Mouse (Mus musculus) hindbrain, embryonic 15.5 days (tissue): ENCODE measurements around the gene Blm. TPM values are rescaled to one million over a fixed set of nuclear protein-coding genes. Genes with fewer than 3 reads are reported as not detected.

Experiments used
- ATAC-seq: fragments of 200-750 bp; cut with Nextera tagmentation; 2 replicates; pipeline ENCODE4 v1.8.0; 2017; ENCODE audit warnings: low read depth, moderate number of reproducible peaks, moderate TSS enrichment; ENCODE audit not compliant: low FRiP score
- H3K27ac ChIP-seq: fragments of 300-500 bp; sonication (generic); replicated peaks from 2 replicates; pipeline ENCODE4 v1.5.1; 2015; ENCODE audit warnings: mild to moderate bottlenecking, inconsistent platforms
- H3K27me3 ChIP-seq: fragments of 300-500 bp; sonication (generic); 2 replicates; pipeline ENCODE4 v1.6.1; 2015; ENCODE audit warnings: control low read depth, inconsistent platforms
- H3K36me3 ChIP-seq: fragments of 300-500 bp; sonication (generic); 2 replicates; pipeline ENCODE4 v1.6.1; 2015; ENCODE audit warnings: control low read depth, inconsistent platforms
- H3K4me1 ChIP-seq: fragments of 300-500 bp; sonication (generic); replicated peaks from 2 replicates; pipeline ENCODE4 v1.6.1; 2015; ENCODE audit warnings: control low read depth, inconsistent platforms
- H3K4me2 ChIP-seq: fragments of 300-500 bp; sonication (generic); 2 replicates; pipeline ENCODE4 v1.6.1; 2015; ENCODE audit warnings: moderate library complexity, mild to moderate bottlenecking, inconsistent platforms
- H3K4me3 ChIP-seq: fragments of 300-500 bp; sonication (generic); 2 replicates; pipeline ENCODE4 v1.5.1; 2015; ENCODE audit warnings: mild to moderate bottlenecking, inconsistent platforms
- H3K9ac ChIP-seq: fragments of 300-500 bp; sonication (generic); 2 replicates; pipeline ENCODE4 v1.6.1; 2015; ENCODE audit warnings: inconsistent platforms
- H3K9me3 ChIP-seq: fragments of 300-500 bp; sonication (generic); 2 replicates; pipeline ENCODE4 v1.6.1; 2016; ENCODE audit warnings: control low read depth, inconsistent platforms
- WGBS: fragments of 180-500 bp; shearing (Covaris S2); methylation state at CpG from one replicate; pipeline ENCODE4 v1.1.7; 2015; 5-methylcytosine and 5-hydroxymethylcytosine counted together
- polyA plus RNA-seq: library from polyadenylated mRNA; unstranded; fragments of >200 nt; fragmentation: Nextera tagmentation; extraction: Ambion mirVana; gene quantifications from 2 replicates; pipeline ENCODE4 v1.2.1, GENCODE M21; 2015

The Blm gene
- polyA plus RNA-seq, result 8.9 and 9.0 TPM in 2 replicates

DNA sequence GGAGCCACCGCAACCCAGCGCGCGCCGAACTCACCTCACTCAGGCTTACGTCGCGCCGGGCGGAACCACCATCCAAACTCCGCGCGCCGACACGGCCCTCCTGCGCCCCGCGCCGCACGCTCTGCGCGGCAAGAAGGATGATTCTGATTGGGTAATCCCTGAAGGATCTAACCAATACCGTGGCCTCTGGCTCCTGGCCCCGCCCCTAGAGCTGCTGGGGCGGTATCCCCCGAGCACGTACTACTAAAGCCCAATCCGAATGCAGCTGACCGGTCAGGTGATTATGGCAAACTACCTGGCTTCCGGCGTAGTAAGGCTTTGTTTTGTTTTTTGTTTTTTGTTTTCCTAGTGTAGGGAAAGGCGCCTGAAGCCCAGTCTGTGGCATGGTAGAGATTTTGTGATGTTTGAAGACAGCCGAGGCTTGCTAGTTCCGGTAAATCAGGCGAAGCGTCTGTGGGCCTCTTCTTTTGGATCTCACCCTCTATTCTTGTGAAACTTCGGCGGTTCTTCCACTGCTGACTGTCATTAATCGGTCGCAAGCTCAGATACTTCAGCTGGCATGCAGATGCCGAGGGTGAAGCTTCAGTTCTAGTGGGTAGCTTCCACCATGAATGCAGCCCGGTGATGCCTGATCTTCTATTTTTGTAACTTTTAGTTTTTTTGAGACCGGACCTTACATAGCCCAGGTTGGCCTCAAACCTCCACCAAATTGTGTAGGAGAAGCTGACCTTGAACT lies at the start of gene Blm:
Blm (minus strand) TSS at position 111 of the 736 bp plus-strand sequence.
- H3K4me2 ChIP-seq, result peak within 1 kb of the TSS; percentile 98
- ATAC-seq, result peak; percentile 100
- under 1% methylated on average over 43 of the region's 43 CpGs for WGBS

DNA sequence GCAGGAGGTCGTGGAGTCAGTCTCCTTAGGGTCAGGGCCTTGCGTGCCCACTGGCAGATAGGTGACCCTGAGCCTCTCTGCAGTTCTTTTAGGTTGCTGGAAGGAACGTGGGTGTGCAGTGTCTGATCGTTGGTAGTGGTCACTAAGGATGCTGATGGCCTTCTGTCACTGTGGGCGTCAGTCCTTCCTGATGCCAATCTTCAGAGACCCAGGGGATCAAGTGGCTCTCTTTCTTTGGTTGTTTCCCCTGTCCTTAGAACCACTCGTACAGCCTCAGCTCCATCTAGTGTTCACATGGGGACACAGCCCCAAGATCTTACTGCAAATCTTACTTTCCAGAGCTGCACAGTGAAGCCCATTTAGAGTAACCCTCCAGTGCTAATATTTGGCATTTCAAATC lies 49.1 kb upstream of the Blm start:
- H3K9ac ChIP-seq, result no peak overlapping the region
- WGBS, result 38% methylated on average over 6 of the region's 6 CpGs
- ATAC-seq, result peak; percentile 71

More for the DNA sequence above, at the start of gene Blm:
- H3K9me3 ChIP-seq, result no peaks in the 10 kb centered on the region
- peak within 1 kb of the TSS; percentile 80 for H3K4me3 ChIP-seq
- H3K27me3 ChIP-seq, result no peaks in the 10 kb centered on the region
- peak within 1 kb of the TSS; percentile 88 for H3K27ac ChIP-seq
- H3K36me3 ChIP-seq, result no peaks in the 10 kb centered on the region
- H3K9ac ChIP-seq, result peak within 1 kb of the TSS; percentile 69
- H3K4me1 ChIP-seq, result peaks cover 9% of the 10 kb centered on the region

DNA sequence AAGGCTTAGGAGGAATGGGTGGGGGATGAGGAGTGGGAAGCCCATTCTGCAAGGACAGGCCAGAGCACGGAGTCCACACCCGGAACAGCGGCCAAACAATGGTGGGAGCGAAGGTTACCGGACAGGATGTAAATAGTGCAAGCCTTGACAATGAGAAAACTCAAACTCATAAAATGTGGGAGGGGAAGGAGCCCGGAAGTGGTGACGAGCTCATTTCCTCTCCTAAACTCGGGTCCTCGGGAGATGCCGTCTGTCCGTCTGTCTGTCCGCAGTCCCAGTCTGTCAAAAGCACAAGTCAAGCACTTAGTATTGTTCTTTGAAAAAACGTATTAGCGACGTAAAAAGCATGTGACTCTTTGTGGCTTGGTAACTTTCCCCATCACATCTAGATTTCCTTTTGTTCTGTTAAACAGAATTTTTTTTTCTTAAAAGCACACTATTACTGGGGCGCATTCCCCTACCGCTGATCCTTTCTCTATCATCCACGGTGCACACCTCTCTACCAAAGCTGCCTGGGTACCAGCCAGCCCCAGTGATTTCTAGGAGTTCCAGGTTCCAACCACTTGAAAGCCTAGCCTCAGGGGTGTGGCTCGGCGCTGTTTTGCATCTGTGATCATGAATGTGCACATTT lies 48.0 kb upstream of the Blm start:
- H3K4me1 ChIP-seq, result peaks cover 7% of the 10 kb centered on the region; the same call in 1 of the 2 replicates
- WGBS, result 70% methylated on average over 20 of the region's 20 CpGs
- no peak overlapping the region for H3K4me2 ChIP-seq

More for the DNA sequence above, 49.1 kb upstream of the Blm start:
- peaks cover 7% of the 10 kb centered on the region; the same call in 1 of the 2 replicates for H3K4me1 ChIP-seq
- no peaks in the 10 kb centered on the region for H3K27me3 ChIP-seq
- no peaks in the 10 kb centered on the region for H3K9me3 ChIP-seq
- H3K27ac ChIP-seq, result no peak overlapping the region
- peaks cover 8% of the 10 kb centered on the region for H3K36me3 ChIP-seq
- H3K4me3 ChIP-seq, result no peak overlapping the region
- H3K4me2 ChIP-seq, result no peak overlapping the region

DNA sequence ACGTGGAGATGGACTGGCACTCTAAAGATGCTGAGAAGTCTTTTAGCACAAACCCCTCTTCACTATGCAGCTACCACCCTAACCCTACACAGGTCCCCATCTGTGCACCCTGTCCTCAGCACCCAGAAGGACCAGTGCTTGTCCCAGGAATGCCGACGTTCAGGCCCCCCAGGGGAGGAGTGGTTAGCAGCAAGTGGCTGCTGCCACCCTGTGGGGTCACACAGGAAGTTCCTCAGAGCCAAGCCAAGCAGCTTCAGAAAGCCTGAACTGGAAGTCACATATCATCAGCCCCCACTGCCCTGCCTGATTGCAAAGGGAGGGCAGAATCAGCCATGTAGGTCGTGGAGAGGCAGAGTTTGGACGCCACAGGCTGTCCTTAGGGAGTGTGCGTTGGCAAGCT lies 45.4 kb upstream of the Blm start:
- Histone ChIP-seq H3K36me3 (no peaks in the 10 kb centered on the region), H3K27ac (no peak overlapping the region), H3K27me3 (no peaks in the 10 kb centered on the region), H3K4me1 (no peaks in the 10 kb centered on the region), H3K9ac (no peak overlapping the region), H3K4me3 (no peak overlapping the region), H3K9me3 (no peaks in the 10 kb centered on the region), H3K4me2 (no peak overlapping the region)
- 36% methylated on average over 6 of the region's 6 CpGs for WGBS
- ATAC-seq, result no peak

More for the DNA sequence above, 48.0 kb upstream of the Blm start:
- no peak overlapping the region for H3K27ac ChIP-seq
- H3K27me3 ChIP-seq, result no peaks in the 10 kb centered on the region
- H3K4me3 ChIP-seq, result no peak overlapping the region
- ATAC-seq, result no peak
- no peak overlapping the region for H3K9ac ChIP-seq
- H3K9me3 ChIP-seq, result no peaks in the 10 kb centered on the region
- no peaks in the 10 kb centered on the region for H3K36me3 ChIP-seq

DNA sequence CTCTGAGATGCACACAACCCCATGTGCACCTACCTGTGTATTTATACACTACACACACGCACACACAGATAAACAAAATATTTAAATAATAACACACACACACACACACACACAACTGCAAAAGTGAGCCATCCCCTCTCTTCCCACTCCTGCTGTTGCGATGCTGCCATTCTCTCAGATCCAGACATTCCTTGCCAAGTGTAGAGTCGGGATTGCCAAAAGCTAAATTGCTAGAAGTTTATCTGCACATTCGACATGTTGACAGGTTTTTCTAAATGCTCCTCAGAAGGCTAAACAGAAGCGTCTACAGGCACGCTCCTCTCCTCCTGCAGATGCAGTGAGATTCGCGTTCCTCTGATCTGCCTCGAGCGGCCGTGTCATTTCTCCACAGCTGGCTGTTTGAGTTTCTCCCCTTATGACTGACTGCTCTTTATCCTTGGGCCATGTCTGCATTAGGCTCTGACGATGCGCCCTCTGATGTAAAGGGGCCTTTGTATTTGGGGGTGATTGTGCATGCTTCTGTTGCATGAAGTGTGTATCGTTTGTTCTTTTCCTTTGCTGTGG lies 42.6 kb upstream of the Blm start:
- ATAC-seq, result no peak

DNA sequence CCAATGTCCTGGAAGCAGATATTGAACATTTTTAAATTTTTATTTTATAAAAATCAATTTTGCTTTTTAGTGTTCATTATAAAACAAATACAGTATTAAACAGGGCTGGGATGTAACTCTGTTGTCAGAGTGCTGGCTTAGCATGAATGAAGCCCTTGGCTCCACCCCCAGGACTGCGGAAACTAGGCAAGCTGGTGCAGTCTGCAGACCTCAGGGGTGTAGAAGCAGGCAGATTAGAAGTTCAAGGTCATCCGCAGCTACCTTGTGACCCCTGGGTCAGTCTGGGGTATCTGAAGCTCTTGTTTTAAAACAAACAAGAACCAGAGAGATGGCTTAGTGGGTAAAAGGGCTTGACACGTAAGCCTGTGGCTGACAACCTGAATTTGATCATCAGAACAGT lies 41.7 kb upstream of the Blm start:
- Histone ChIP-seq H3K27me3 (no peaks in the 10 kb centered on the region), H3K27ac (no peak overlapping the region), H3K36me3 (no peaks in the 10 kb centered on the region), H3K4me2 (no peak overlapping the region), H3K9me3 (no peaks in the 10 kb centered on the region), H3K4me3 (no peak overlapping the region), H3K4me1 (no peaks in the 10 kb centered on the region), H3K9ac (no peak overlapping the region)
- ATAC-seq, result no peak
- WGBS, result 74% methylated on average over 3 of the region's 3 CpGs

More for the DNA sequence above, 42.6 kb upstream of the Blm start:
- Histone ChIP-seq H3K27ac (no peak overlapping the region), H3K27me3 (no peaks in the 10 kb centered on the region), H3K4me1 (no peaks in the 10 kb centered on the region), H3K9ac (no peak overlapping the region), H3K36me3 (no peaks in the 10 kb centered on the region), H3K9me3 (no peaks in the 10 kb centered on the region), H3K4me3 (no peak overlapping the region), H3K4me2 (no peak overlapping the region)
- WGBS, result 67% methylated on average over 14 of the region's 14 CpGs

DNA sequence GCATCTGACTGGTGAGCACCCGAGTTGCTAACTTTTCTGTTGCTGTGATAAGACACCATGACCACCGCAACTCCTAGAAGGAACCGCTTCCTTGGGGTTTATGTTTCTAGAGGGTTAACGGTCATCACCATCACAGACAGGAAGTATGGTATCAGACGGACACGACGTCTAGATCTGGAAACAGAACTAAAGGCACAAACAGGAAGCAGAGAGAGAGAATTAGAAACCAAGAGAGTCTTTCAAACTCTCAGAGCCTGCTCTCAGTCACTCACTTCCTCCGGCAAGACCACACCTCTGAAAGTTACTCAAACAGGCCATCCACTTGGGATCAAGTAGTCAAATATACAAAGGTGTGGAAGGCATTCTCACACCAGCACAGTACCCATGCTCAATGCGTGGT lies 40.8 kb upstream of the Blm start:
- no peaks in the 10 kb centered on the region for H3K27me3 ChIP-seq
- 88% methylated on average over 9 of the region's 9 CpGs for WGBS
- no peak overlapping the region for H3K4me3 ChIP-seq
- no peaks in the 10 kb centered on the region for H3K36me3 ChIP-seq
- no peaks in the 10 kb centered on the region for H3K9me3 ChIP-seq
- H3K9ac ChIP-seq, result no peak overlapping the region
- H3K4me1 ChIP-seq, result peaks cover under 1% of the 10 kb centered on the region; the same call in 1 of the 2 replicates
- no peak for ATAC-seq
- no peak overlapping the region for H3K4me2 ChIP-seq
- no peak overlapping the region for H3K27ac ChIP-seq

DNA sequence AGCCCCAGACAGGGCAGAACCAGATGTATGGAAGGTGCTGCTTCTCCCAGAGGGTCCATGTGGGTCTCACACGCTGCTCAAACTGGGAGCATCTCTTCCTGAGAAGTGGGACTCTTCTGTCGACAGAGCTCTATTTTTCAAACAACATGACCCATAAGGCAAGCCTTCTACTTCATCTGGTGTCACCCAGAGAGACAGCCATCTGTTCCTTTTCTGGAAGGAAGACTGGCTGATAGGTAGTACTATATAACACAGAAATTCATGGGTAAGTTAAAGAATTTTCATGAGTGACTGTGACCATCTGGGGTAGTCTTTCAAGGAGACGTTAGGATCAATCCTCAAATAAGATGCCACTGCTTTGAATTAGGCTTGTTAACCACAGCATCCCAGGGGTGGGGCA lies 38.2 kb upstream of the Blm start:
- Histone ChIP-seq H3K4me2 (no peak overlapping the region), H3K4me3 (no peak overlapping the region), H3K27ac (no peak overlapping the region), H3K4me1 (peaks cover 4% of the 10 kb centered on the region; the same call in 1 of the 2 replicates), H3K27me3 (no peaks in the 10 kb centered on the region), H3K9ac (no peak overlapping the region), H3K36me3 (no peaks in the 10 kb centered on the region), H3K9me3 (no peaks in the 10 kb centered on the region)
- no peak for ATAC-seq
- WGBS, result 61% methylated on average over 3 of the region's 3 CpGs

DNA sequence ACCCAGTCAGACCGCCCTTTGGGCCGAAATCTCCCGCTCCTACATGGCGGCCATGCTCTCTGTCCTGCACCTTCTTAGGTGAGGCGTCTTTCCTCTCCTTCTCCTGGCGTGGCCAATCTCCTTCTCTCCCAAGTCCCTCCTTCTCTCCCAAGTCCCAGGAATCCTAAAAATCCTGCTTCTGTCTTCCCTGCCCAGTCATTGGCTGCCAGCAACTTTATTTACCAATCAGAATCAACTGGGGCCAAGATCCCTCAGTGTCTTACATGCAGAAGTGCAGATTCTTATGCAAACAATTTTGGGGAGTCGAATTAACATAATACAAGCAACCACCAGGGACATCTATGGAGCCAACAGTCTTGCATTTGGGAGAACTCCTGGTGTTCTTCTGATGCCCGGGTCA lies 33.1 kb upstream of the Blm start:
- H3K9ac ChIP-seq, result no peak overlapping the region
- no peaks in the 10 kb centered on the region for H3K27me3 ChIP-seq
- no peak overlapping the region for H3K4me3 ChIP-seq
- WGBS, result 84% methylated on average over 8 of the region's 8 CpGs
- peaks cover 4% of the 10 kb centered on the region; the same call in 1 of the 2 replicates for H3K4me1 ChIP-seq
- no peaks in the 10 kb centered on the region for H3K9me3 ChIP-seq
- H3K4me2 ChIP-seq, result no peak overlapping the region
- ATAC-seq, result no peak
- no peaks in the 10 kb centered on the region for H3K36me3 ChIP-seq
- no peak overlapping the region for H3K27ac ChIP-seq

DNA sequence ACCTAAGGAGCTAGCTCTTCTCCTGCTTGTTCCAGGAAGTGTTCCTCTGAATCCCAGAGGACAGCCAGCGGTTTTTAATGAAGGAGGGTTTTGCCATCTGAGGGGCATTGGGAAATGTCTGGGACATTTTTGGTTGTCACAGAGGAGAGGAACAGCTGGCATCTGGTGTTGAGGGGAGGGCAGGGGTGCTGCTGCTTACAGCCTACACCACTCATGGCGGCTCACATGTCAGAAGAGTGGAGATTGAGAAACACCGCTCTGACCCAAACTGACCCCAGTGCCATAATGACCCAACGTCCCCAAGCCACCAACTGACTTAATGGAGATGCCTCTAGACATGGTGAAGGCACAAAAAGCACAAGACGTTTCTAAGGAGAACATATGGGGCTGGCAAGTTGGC lies 27.0 kb upstream of the Blm start:
- Histone ChIP-seq H3K9me3 (no peaks in the 10 kb centered on the region), H3K36me3 (no peaks in the 10 kb centered on the region), H3K4me1 (no peaks in the 10 kb centered on the region), H3K4me3 (no peak overlapping the region), H3K27me3 (no peaks in the 10 kb centered on the region), H3K27ac (no peak overlapping the region), H3K4me2 (no peak overlapping the region), H3K9ac (no peak overlapping the region)
- ATAC-seq, result no peak
- WGBS, result 71% methylated on average over 5 of the region's 5 CpGs

DNA sequence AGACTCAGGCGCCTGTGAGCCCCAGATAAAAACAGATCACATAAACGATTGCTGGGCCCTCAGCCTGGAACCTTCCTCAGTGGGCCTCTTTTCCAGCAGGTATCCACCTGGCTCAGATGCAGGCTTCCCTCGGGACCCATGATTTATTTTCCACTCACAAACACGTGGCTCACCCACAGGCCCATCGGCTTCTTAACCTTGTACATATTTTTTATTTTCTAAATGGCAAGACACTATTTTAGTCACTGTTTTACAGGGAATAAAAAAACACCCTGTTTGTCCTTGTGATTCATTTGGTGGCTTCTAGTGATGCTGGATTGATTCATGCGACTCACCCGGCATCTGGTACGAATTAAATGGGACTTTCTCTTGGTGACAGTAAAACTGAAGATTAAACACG lies 26.4 kb upstream of the Blm start:
- no peak for ATAC-seq
- 79% methylated on average over 9 of the region's 9 CpGs for WGBS

DNA sequence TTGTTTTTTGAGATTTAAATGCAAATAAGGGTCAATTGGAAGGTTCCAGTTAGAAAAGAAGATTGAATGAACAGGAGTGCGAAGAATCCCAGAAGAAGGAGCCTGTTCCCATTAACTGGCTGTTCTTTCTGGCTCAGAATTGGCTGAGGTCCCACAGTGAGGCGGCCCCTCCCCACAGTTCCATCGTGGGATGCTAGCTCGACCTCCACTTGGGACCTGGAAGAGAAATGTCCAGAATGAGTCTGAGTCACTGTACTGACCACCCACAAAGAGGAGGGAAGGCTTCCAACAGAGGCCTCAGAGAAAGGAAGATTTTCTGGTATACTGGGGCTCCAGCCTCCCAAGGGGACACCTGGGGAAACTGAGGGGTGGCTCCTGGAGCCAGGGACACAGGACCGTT lies 23.7 kb upstream of the Blm start:
- no peaks in the 10 kb centered on the region for H3K9me3 ChIP-seq
- H3K4me2 ChIP-seq, result no peak overlapping the region
- no peaks in the 10 kb centered on the region for H3K36me3 ChIP-seq
- H3K4me1 ChIP-seq, result no peaks in the 10 kb centered on the region
- no peaks in the 10 kb centered on the region for H3K27me3 ChIP-seq
- no peak overlapping the region for H3K9ac ChIP-seq
- H3K27ac ChIP-seq, result no peak overlapping the region
- H3K4me3 ChIP-seq, result no peak overlapping the region
- WGBS, result 48% methylated on average over 5 of the region's 5 CpGs
- ATAC-seq, result no peak

More for the DNA sequence above, 26.4 kb upstream of the Blm start:
- no peak overlapping the region for H3K27ac ChIP-seq
- no peak overlapping the region for H3K4me3 ChIP-seq
- no peaks in the 10 kb centered on the region for H3K27me3 ChIP-seq
- H3K4me2 ChIP-seq, result no peak overlapping the region
- H3K9ac ChIP-seq, result no peak overlapping the region
- H3K4me1 ChIP-seq, result no peaks in the 10 kb centered on the region
- no peaks in the 10 kb centered on the region for H3K9me3 ChIP-seq
- H3K36me3 ChIP-seq, result no peaks in the 10 kb centered on the region
